Mouse (Mus musculus): Measurements from ENCODE around the gene Trim63.
A peak's percentile ranks its signal among the peaks of the same experiment; 100 is the strongest.

GRCm38 (mm10) chr4:134287168-134287564, 27.8 kb upstream of the Trim63 start:
- no peak for TF ChIP-seq CTCF (IDR thresholded peaks at IDR 0.05; ENCODE audit: borderline replicate concordance, insufficient read depth, low read length)
- TF ChIP-seq POLR2A (IDR thresholded peaks at IDR 0.05; ENCODE audit: low read depth, low read length), result peak; percentile 83
